Mouse (Mus musculus) intestine, embryonic 16.5 days (tissue): ENCODE results near the gene Fam192a. TPM values are rescaled to one million over a fixed set of nuclear protein-coding genes. Genes with fewer than 3 reads are reported as not detected.

ENCODE experiments used
- ATAC-seq: fragments of 200-750 bp; cut with Nextera tagmentation; 2 replicates; pipeline ENCODE4 v1.8.0; 2017; ENCODE audit warnings: moderate TSS enrichment, moderate library complexity
- H3K27ac ChIP-seq: fragments of 300-500 bp; sonication (generic); 2 replicates; pipeline ENCODE4 v1.5.1; 2014; ENCODE audit warnings: mild to moderate bottlenecking, low read length
- H3K27me3 ChIP-seq: fragments of 300-500 bp; sonication (generic); replicated peaks from 2 replicates; pipeline ENCODE4 v1.6.1; 2014; ENCODE audit warnings: low read length, control low read depth, mixed read lengths; ENCODE audit not compliant: control insufficient read depth, insufficient read depth
- H3K36me3 ChIP-seq: fragments of 300-500 bp; sonication (generic); 2 replicates; pipeline ENCODE4 v1.6.1; 2014; ENCODE audit warnings: low read length, control low read depth; ENCODE audit not compliant: control insufficient read depth, insufficient read depth
- H3K4me1 ChIP-seq: fragments of 300-500 bp; sonication (generic); 2 replicates; pipeline ENCODE4 v1.6.1; 2014; ENCODE audit warnings: low read length, control low read depth, mixed read lengths; ENCODE audit not compliant: control insufficient read depth, insufficient read depth
- H3K4me2 ChIP-seq: fragments of 300-500 bp; sonication (generic); 2 replicates; pipeline ENCODE4 v1.6.1; 2014; ENCODE audit warnings: low read depth, low read length, control low read depth
- H3K4me3 ChIP-seq: fragments of 300-500 bp; sonication (generic); 2 replicates; pipeline ENCODE4 v1.5.1; 2014; ENCODE audit warnings: mild to moderate bottlenecking, low read length
- H3K9ac ChIP-seq: fragments of 300-500 bp; sonication (generic); 2 replicates; pipeline ENCODE4 v1.6.1; 2014; ENCODE audit warnings: low read depth, low read length
- H3K9me3 ChIP-seq: fragments of 300-500 bp; sonication (generic); 2 replicates; pipeline ENCODE4 v1.6.1; 2016; ENCODE audit warnings: low read length, control low read depth; ENCODE audit not compliant: control insufficient read depth
- WGBS: fragments of 180-500 bp; shearing (Covaris S2); extraction: QIAGEN DNeasy Blood & Tissue Kit; methylation state at CpG from one replicate; pipeline ENCODE4 v1.1.7; 2014; 5-methylcytosine and 5-hydroxymethylcytosine counted together
- polyA plus RNA-seq: library from polyadenylated mRNA; unstranded; fragments of >200 nt; fragmentation: Nextera tagmentation; extraction: Ambion mirVana; gene quantifications from 2 replicates; pipeline ENCODE4 v1.2.1, GENCODE M21; 2015

The Fam192a gene
- polyA plus RNA-seq, 1 experiment from 2014 or later = 56.4 TPM

- no peaks in the 10 kb centered on the region for H3K9me3 ChIP-seq
- H3K9ac ChIP-seq = no peak overlapping the region
- ATAC-seq = no peak
- no peak overlapping the region for H3K27ac ChIP-seq
- H3K4me1 ChIP-seq = peaks cover 8% of the 10 kb centered on the region
- 68% methylated on average over 4 of the region's 4 CpGs for WGBS
- H3K4me3 ChIP-seq = no peak overlapping the region
- no peaks in the 10 kb centered on the region for H3K36me3 ChIP-seq
- H3K27me3 ChIP-seq = 0 out of 2 replicates have a peak, but pooled peaks cover 2% of the 10 kb centered on the region
- H3K4me2 ChIP-seq = no peak overlapping the region
Observed at GRCm38 (mm10) chr8:94529875-94530274, 71.9 kb downstream of the Fam192a start.

- ATAC-seq = no peak
- H3K4me2 ChIP-seq = no peak overlapping the region
- H3K27me3 ChIP-seq = no peaks in the 10 kb centered on the region
- H3K4me1 ChIP-seq = peaks cover 8% of the 10 kb centered on the region
- H3K9me3 ChIP-seq = no peaks in the 10 kb centered on the region
- H3K4me3 ChIP-seq = no peak overlapping the region
- H3K27ac ChIP-seq = no peak overlapping the region
- H3K9ac ChIP-seq = no peak overlapping the region
- no peaks in the 10 kb centered on the region for H3K36me3 ChIP-seq
- 48% methylated on average over 4 of the region's 4 CpGs for WGBS
Observed at GRCm38 (mm10) chr8:94528245-94528644, 73.6 kb downstream of the Fam192a start.

- Histone ChIP-seq H3K4me3 (no peak overlapping the region), H3K4me2 (no peak overlapping the region), H3K4me1 (peaks cover 5% of the 10 kb centered on the region), H3K27me3 (no peaks in the 10 kb centered on the region), H3K36me3 (no peaks in the 10 kb centered on the region), H3K9me3 (no peaks in the 10 kb centered on the region), H3K27ac (no peak overlapping the region), H3K9ac (no peak overlapping the region)
- no peak; the same call in 1 of the 2 replicates for ATAC-seq
- 78% methylated on average over 7 of the region's 7 CpGs for WGBS
Observed at GRCm38 (mm10) chr8:94527178-94527577, 74.6 kb downstream of the Fam192a start.

- H3K36me3 ChIP-seq = no peaks in the 10 kb centered on the region
- ATAC-seq = no peak
- no peaks in the 10 kb centered on the region for H3K9me3 ChIP-seq
- 78% methylated on average over 9 of the region's 9 CpGs for WGBS
- H3K4me1 ChIP-seq = no peaks in the 10 kb centered on the region
- H3K27me3 ChIP-seq = no peaks in the 10 kb centered on the region
- no peak overlapping the region for H3K4me2 ChIP-seq
- H3K27ac ChIP-seq = no peak overlapping the region
- no peak overlapping the region for H3K9ac ChIP-seq
- no peak overlapping the region for H3K4me3 ChIP-seq
Observed at GRCm38 (mm10) chr8:94524554-94524953, 77.2 kb downstream of the Fam192a start.

Other genes starting within 250 kb of the Fam192a start
- 163 and 188 TPM in 2 replicates for gene Herpud1, start 215.6 kb downstream of the Fam192a start, polyA plus RNA-seq
- 0.27 and 0.43 TPM in 2 replicates for gene Nlrc5, start 167.6 kb downstream of the Fam192a start, polyA plus RNA-seq
- 5.7 and 6.4 TPM in 2 replicates for gene Cpne2, start 69.0 kb downstream of the Fam192a start, polyA plus RNA-seq
- 27.9 and 29.5 TPM in 2 replicates for gene Rspry1, start 60 bp downstream of the Fam192a start, polyA plus RNA-seq
- gene Arl2bp, start 64.6 kb upstream of the Fam192a start, polyA plus RNA-seq = 104 and 106 TPM in 2 replicates
- 55.6 and 64.0 TPM in 2 replicates for gene Pllp, start 94.3 kb upstream of the Fam192a start, polyA plus RNA-seq
- gene Ccl22, start 143.6 kb upstream of the Fam192a start, polyA plus RNA-seq = 0.10 TPM in 1 of 2 replicates, not detected in the other
- 34.7 and 47.2 TPM in 2 replicates for gene Cx3cl1, start 170.0 kb upstream of the Fam192a start, polyA plus RNA-seq
- gene Ccl17, start 208.5 kb upstream of the Fam192a start, polyA plus RNA-seq = 0.29 and 1.3 TPM in 2 replicates
- 142 and 145 TPM in 2 replicates for gene Coq9, start 236.3 kb upstream of the Fam192a start, polyA plus RNA-seq
- gene Ciapin1, start 236.4 kb upstream of the Fam192a start, polyA plus RNA-seq = 79.1 and 90.1 TPM in 2 replicates